Mouse (Mus musculus) intestine, embryonic 14.5 days (tissue): ENCODE data around the gene Rnf113a2. TPM values are rescaled to one million over a fixed set of nuclear protein-coding genes. Genes with fewer than 3 reads are reported as not detected.
A peak's percentile ranks its signal among the peaks of the same experiment; 100 is the strongest.

ENCODE experiments used
- ATAC-seq: fragments of 200-750 bp; cut with Nextera tagmentation; replicated peaks from 2 replicates; pipeline ENCODE4 v1.8.0; 2017; ENCODE audit warnings: low read depth, moderate number of reproducible peaks, moderate TSS enrichment, moderate library complexity; ENCODE audit not compliant: low FRiP score, low TSS enrichment
- DNase-seq: peaks from one replicate; pipeline ENCODE4 v3.0.0-alpha.2; 2018; ENCODE audit warnings: low spot score
- H3K27ac ChIP-seq: fragments of 300-500 bp; sonication (generic); 2 replicates; pipeline ENCODE4 v1.5.1; 2014; ENCODE audit warnings: low read depth, mild to moderate bottlenecking, control low read depth
- H3K27me3 ChIP-seq: fragments of 300-500 bp; sonication (generic); replicated peaks from 2 replicates; pipeline ENCODE4 v1.6.1; 2014; ENCODE audit warnings: low read length, control low read depth; ENCODE audit not compliant: control insufficient read depth, insufficient read depth
- H3K36me3 ChIP-seq: fragments of 300-500 bp; sonication (generic); 2 replicates; pipeline ENCODE4 v1.6.1; 2014; ENCODE audit warnings: low read length, control low read depth; ENCODE audit not compliant: control insufficient read depth, insufficient read depth
- H3K4me1 ChIP-seq: fragments of 300-500 bp; sonication (generic); replicated peaks from 2 replicates; pipeline ENCODE4 v1.6.1; 2014; ENCODE audit warnings: low read length, control low read depth, mixed read lengths; ENCODE audit not compliant: control insufficient read depth, insufficient read depth
- H3K4me2 ChIP-seq: fragments of 300-500 bp; sonication (generic); 2 replicates; pipeline ENCODE4 v1.6.1; 2014; ENCODE audit warnings: low read length
- H3K4me3 ChIP-seq: fragments of 300-500 bp; sonication (generic); 2 replicates; pipeline ENCODE4 v1.5.1; 2014; ENCODE audit warnings: low read depth, low read length, control low read depth, mixed read lengths
- H3K9ac ChIP-seq: fragments of 300-500 bp; sonication (generic); 2 replicates; pipeline ENCODE4 v1.6.1; 2014; ENCODE audit warnings: mild to moderate bottlenecking, low read length
- H3K9me3 ChIP-seq: fragments of 300-500 bp; sonication (generic); 2 replicates; pipeline ENCODE4 v1.6.1; 2016; ENCODE audit warnings: low read length, control low read depth; ENCODE audit not compliant: control insufficient read depth
- WGBS: fragments of 180-500 bp; shearing (Covaris S2); extraction: QIAGEN DNeasy Blood & Tissue Kit; methylation state at CpG from one replicate; pipeline ENCODE4 v1.1.7; 2014; 5-methylcytosine and 5-hydroxymethylcytosine counted together
- polyA plus RNA-seq: library from polyadenylated mRNA; unstranded; fragments of >200 nt; fragmentation: Nextera tagmentation; extraction: Ambion mirVana; gene quantifications from 2 replicates; pipeline ENCODE4 v1.2.1, GENCODE M21; 2014

Rnf113a2 gene
- polyA plus RNA-seq, 1 experiment from 2014 or later: 21.4 TPM

- Histone ChIP-seq H3K9ac (peak overlapping the region; percentile 66), H3K4me3 (peak overlapping the region; percentile 95), H3K4me2 (peak overlapping the region; percentile 99), H3K9me3 (no peaks in the 10 kb centered on the region), H3K4me1 (peaks cover 12% of the 10 kb centered on the region), H3K36me3 (peaks cover 3% of the 10 kb centered on the region; the same call in 1 of the 2 replicates), H3K27ac (peak overlapping the region; percentile 57; the same call in 1 of the 2 replicates), H3K27me3 (no peaks in the 10 kb centered on the region)
- ATAC-seq (no peak), DNase-seq (no peak)
- 1% methylated on average over 11 of the region's 11 CpGs for WGBS
Measured at GRCm38 (mm10) chr12:84451801-84452200, 34.8 kb downstream of the Rnf113a2 start.

GRCm38 (mm10) chr12:84456911-84457310 is 39.9 kb downstream of the Rnf113a2 start:
- no peak overlapping the region for H3K27ac ChIP-seq
- peaks cover 9% of the 10 kb centered on the region for H3K4me1 ChIP-seq
- H3K27me3 ChIP-seq: no peaks in the 10 kb centered on the region
- DNase-seq: no peak
- no peak overlapping the region for H3K4me2 ChIP-seq
- no peak overlapping the region for H3K9ac ChIP-seq
- peaks cover 40% of the 10 kb centered on the region for H3K36me3 ChIP-seq
- H3K4me3 ChIP-seq: no peak overlapping the region
- H3K9me3 ChIP-seq: no peaks in the 10 kb centered on the region
- ATAC-seq: no peak
- WGBS: 93% methylated on average over 3 of the region's 3 CpGs

- no peaks in the 10 kb centered on the region for H3K27me3 ChIP-seq
- H3K27ac ChIP-seq: no peak overlapping the region
- no peaks in the 10 kb centered on the region for H3K9me3 ChIP-seq
- no peak overlapping the region for H3K4me2 ChIP-seq
- no peak overlapping the region for H3K4me3 ChIP-seq
- no peaks in the 10 kb centered on the region for H3K4me1 ChIP-seq
- H3K36me3 ChIP-seq: peaks cover 63% of the 10 kb centered on the region
- H3K9ac ChIP-seq: no peak overlapping the region
- 67% methylated on average over 1 of the region's 1 CpGs for WGBS
- no peak for DNase-seq
- ATAC-seq: no peak
Measured at GRCm38 (mm10) chr12:84459845-84460244, 42.8 kb downstream of the Rnf113a2 start.

GRCm38 (mm10) chr12:84461416-84461815 is 44.4 kb downstream of the Rnf113a2 start:
- Histone ChIP-seq H3K9me3 (no peaks in the 10 kb centered on the region), H3K27me3 (no peaks in the 10 kb centered on the region), H3K27ac (no peak overlapping the region), H3K4me1 (no peaks in the 10 kb centered on the region), H3K36me3 (peaks cover 76% of the 10 kb centered on the region), H3K4me3 (no peak overlapping the region), H3K4me2 (no peak overlapping the region), H3K9ac (no peak overlapping the region)
- DNase-seq (no peak), ATAC-seq (no peak)
- 93% methylated on average over 5 of the region's 5 CpGs for WGBS

GRCm38 (mm10) chr12:84462856-84463255 is 45.9 kb downstream of the Rnf113a2 start:
- ATAC-seq: no peak
- Histone ChIP-seq H3K36me3 (peaks cover 71% of the 10 kb centered on the region), H3K4me1 (no peaks in the 10 kb centered on the region), H3K27me3 (no peaks in the 10 kb centered on the region), H3K4me2 (no peak overlapping the region), H3K4me3 (no peak overlapping the region), H3K9me3 (no peaks in the 10 kb centered on the region), H3K27ac (no peak overlapping the region), H3K9ac (no peak overlapping the region)
- WGBS: 86% methylated on average over 3 of the region's 3 CpGs
- DNase-seq: no peak

Other genes with a start within 250 kb of the Rnf113a2 start
- gene Elmsan1, start 198.3 kb upstream of the Rnf113a2 start, polyA plus RNA-seq: 8.2 and 8.8 TPM in 2 replicates
- gene Ptgr2, start 132.0 kb upstream of the Rnf113a2 start, polyA plus RNA-seq: 26.1 and 30.4 TPM in 2 replicates
- 66.0 and 79.7 TPM in 2 replicates for gene Zfp410, start 100.3 kb upstream of the Rnf113a2 start, polyA plus RNA-seq
- gene Coq6, start 55.5 kb upstream of the Rnf113a2 start, polyA plus RNA-seq: 50.7 and 52.2 TPM in 2 replicates
- gene Fam161b, start 55.4 kb upstream of the Rnf113a2 start, polyA plus RNA-seq: 2.5 and 2.6 TPM in 2 replicates
- gene Entpd5, start 8.2 kb upstream of the Rnf113a2 start, polyA plus RNA-seq: 19.6 and 19.7 TPM in 2 replicates
- 0.99 and 1.2 TPM in 2 replicates for gene Bbof1, start 8.1 kb upstream of the Rnf113a2 start, polyA plus RNA-seq
- 29.5 and 33.1 TPM in 2 replicates for gene Aldh6a1, start 33.8 kb downstream of the Rnf113a2 start, polyA plus RNA-seq
- 18.0 and 18.2 TPM in 2 replicates for gene Lin52, start 34.2 kb downstream of the Rnf113a2 start, polyA plus RNA-seq
- gene Vsx2, start 152.6 kb downstream of the Rnf113a2 start, polyA plus RNA-seq: not detected in 2 replicates
- 10.3 and 12.8 TPM in 2 replicates for gene Abcd4, start 200.2 kb downstream of the Rnf113a2 start, polyA plus RNA-seq
- gene Vrtn, start 223.8 kb downstream of the Rnf113a2 start, polyA plus RNA-seq: not detected in 2 replicates